In genomic region chr14:62037514-62037913, GRCm38 (mm10) we compare ENCODE assay signal across 32 mouse cellular contexts.
DNase-seq lines count a peak whose midpoint lies in the region; ATAC-seq lines count a peak whose summit lies in the region.
"Had no signal": no experiment of that assay in that cellular context is flagged by ENCODE, and none has a peak within 500 bp of the region (broad histone marks: within the 10 kb centered on the region; RNA-seq: fewer than 3 reads in every experiment).

No protein-coding gene starts in this region.

- no peak overlapping the region for H3K9ac ChIP-seq in embryonic facial prominence, embryonic 11.5 days (replicated peaks; ENCODE audit: low read length)
- H3K9ac ChIP-seq: embryonic facial prominence, embryonic 12.5 days; forebrain, embryonic 15.5 days; heart, embryonic 12.5 days; hindbrain, embryonic 15.5 days; intestine, embryonic 15.5 days; limb, embryonic 13.5 days; liver, embryonic 13.5 days; neural tube, embryonic 15.5 days; stomach, embryonic 15.5 days had no signal

- no peaks in the 10 kb centered on the region for H3K9me3 ChIP-seq in embryonic facial prominence, embryonic 11.5 days (replicated peaks; ENCODE audit: control insufficient read depth, low read length)
- no peaks in the 10 kb centered on the region for H3K9me3 ChIP-seq in embryonic facial prominence, embryonic 10.5 days
- H3K9me3 ChIP-seq: embryonic facial prominence, embryonic 12.5 days; forebrain, embryonic 10.5 days; forebrain, embryonic 15.5 days; heart, embryonic 12.5 days; hindbrain, embryonic 10.5 days; hindbrain, embryonic 15.5 days; intestine, embryonic 15.5 days; limb, embryonic 13.5 days; liver, embryonic 13.5 days; neural tube, embryonic 15.5 days; stomach, embryonic 15.5 days had no signal

- no peak overlapping the region for H3K4me3 ChIP-seq in embryonic facial prominence, embryonic 11.5 days (ENCODE audit: low read depth, low read length)
- no peak overlapping the region for H3K4me3 ChIP-seq in embryonic facial prominence, embryonic 10.5 days
- H3K4me3 ChIP-seq in macrophage (ENCODE audit: inconsistent target) = no peak overlapping the region
- H3K4me3 ChIP-seq: embryonic facial prominence, embryonic 12.5 days; forebrain, embryonic 10.5 days; forebrain, embryonic 15.5 days; heart, embryonic 12.5 days; hindbrain, embryonic 10.5 days; hindbrain, embryonic 15.5 days; intestine, embryonic 15.5 days; layer of hippocampus, adult 2 months; left cerebral cortex, adult 2 months; limb, embryonic 13.5 days; liver, embryonic 13.5 days; neural tube, embryonic 15.5 days; stomach, embryonic 15.5 days had no signal

- no peaks in the 10 kb centered on the region for H3K79me2 ChIP-seq in macrophage (ENCODE audit: inconsistent target)

- H3K4me1 ChIP-seq in embryonic facial prominence, embryonic 11.5 days (ENCODE audit: control insufficient read depth, insufficient read depth, low read length) = no peaks in the 10 kb centered on the region
- H3K4me1 ChIP-seq in embryonic facial prominence, embryonic 10.5 days = peaks cover 14% of the 10 kb centered on the region
- H3K4me1 ChIP-seq: heart, embryonic 12.5 days; hindbrain, embryonic 15.5 days; intestine, embryonic 15.5 days; liver, embryonic 13.5 days; stomach, embryonic 15.5 days had no signal

- H3K4me2 ChIP-seq in embryonic facial prominence, embryonic 11.5 days (ENCODE audit: low read depth, low read length) = no peak overlapping the region
- H3K4me2 ChIP-seq: embryonic facial prominence, embryonic 12.5 days; forebrain, embryonic 15.5 days; heart, embryonic 12.5 days; hindbrain, embryonic 15.5 days; intestine, embryonic 15.5 days; limb, embryonic 13.5 days; liver, embryonic 13.5 days; neural tube, embryonic 15.5 days; stomach, embryonic 15.5 days had no signal

- WGBS in embryonic facial prominence, embryonic 11.5 days = 59% methylated on average over 1 of the region's 1 CpGs
- WGBS in embryonic facial prominence, embryonic 10.5 days = 85% methylated on average over 1 of the region's 1 CpGs
- WGBS in macrophage (ENCODE audit: missing documents) = 75% methylated on average over 1 of the region's 1 CpGs

- no peaks in the 10 kb centered on the region for H3K27me3 ChIP-seq in embryonic facial prominence, embryonic 11.5 days (ENCODE audit: control insufficient read depth, insufficient read depth, low read length)
- no peaks in the 10 kb centered on the region for H3K27me3 ChIP-seq in embryonic facial prominence, embryonic 10.5 days (replicated peaks; ENCODE audit: low read depth, poor library complexity, severe bottlenecking)
- H3K27me3 ChIP-seq: embryonic facial prominence, embryonic 12.5 days; forebrain, embryonic 15.5 days; hindbrain, embryonic 15.5 days; intestine, embryonic 15.5 days; limb, embryonic 13.5 days; liver, embryonic 13.5 days; neural tube, embryonic 15.5 days; stomach, embryonic 15.5 days had no signal

- peak; percentile 18 for DNase-seq in embryonic facial prominence, embryonic 11.5 days (ENCODE audit: low spot score)
- DNase-seq in embryonic facial prominence, embryonic 10.5 days (ENCODE audit: low spot score) = no peak
- DNase-seq in urinary bladder, postnatal 14 days (ENCODE audit: low spot score) = peak; percentile 31
- DNase-seq in urinary bladder, postnatal 4 days (ENCODE audit: low spot score in 2 of 2) = no peak
- DNase-seq in R1 (ENCODE audit: low read depth, low spot score) = peak; percentile 89
- DNase-seq in frontal cortex, postnatal 10 days (ENCODE audit: low spot score in 2 of 2) = no peak
- DNase-seq in right cerebral cortex, postnatal 10 days (ENCODE audit: low spot score in 2 of 2) = no peak
- DNase-seq: adrenal gland, postnatal 25 days; cerebellum, adult 18-20 months; cerebellum, postnatal 25 days; gastrocnemius, postnatal 10 days; kidney, adult 2 months; kidney, postnatal 36 days; liver, embryonic 13.5 days; lung, adult 2 months; lung, postnatal 10 days; midbrain, embryonic 14.5 days; retina, postnatal 1 day; right cerebral cortex, postnatal 25 days had no signal

- H3K27ac ChIP-seq in embryonic facial prominence, embryonic 11.5 days (replicated peaks; ENCODE audit: low read depth, low read length) = no peak overlapping the region
- H3K27ac ChIP-seq in embryonic facial prominence, embryonic 10.5 days (replicated peaks) = no peak overlapping the region
- peak overlapping the region; percentile 10; the same call in 1 of the 2 replicates for H3K27ac ChIP-seq in macrophage
- H3K27ac ChIP-seq: forebrain, embryonic 10.5 days; forebrain, embryonic 15.5 days; hindbrain, embryonic 10.5 days; hindbrain, embryonic 15.5 days; intestine, embryonic 15.5 days; layer of hippocampus, adult 2 months; left cerebral cortex, adult 2 months; limb, embryonic 13.5 days; liver, embryonic 13.5 days; neural tube, embryonic 15.5 days; stomach, embryonic 15.5 days had no signal

- H3K36me3 ChIP-seq in embryonic facial prominence, embryonic 11.5 days (replicated peaks; ENCODE audit: control insufficient read depth, insufficient read depth, low read depth, low read length) = no peaks in the 10 kb centered on the region
- H3K36me3 ChIP-seq in embryonic facial prominence, embryonic 10.5 days (replicated peaks) = no peaks in the 10 kb centered on the region
- no peaks in the 10 kb centered on the region for H3K36me3 ChIP-seq in macrophage (ENCODE audit: inconsistent target)
- H3K36me3 ChIP-seq: embryonic facial prominence, embryonic 12.5 days; forebrain, embryonic 10.5 days; forebrain, embryonic 15.5 days; heart, embryonic 12.5 days; hindbrain, embryonic 10.5 days; hindbrain, embryonic 15.5 days; intestine, embryonic 15.5 days; limb, embryonic 13.5 days; liver, embryonic 13.5 days; neural tube, embryonic 15.5 days; stomach, embryonic 15.5 days had no signal

- no peak for ATAC-seq in embryonic facial prominence, embryonic 11.5 days (replicated peaks; ENCODE audit: insufficient number of reproducible peaks, low FRiP score, low TSS enrichment, low read depth)
- ATAC-seq: forebrain, embryonic 15.5 days; intestine, embryonic 15.5 days had no signal

Comparison
In these comparisons a context has a peak if more than half of its experiments do, and no peak if none do; other contexts are left out.
1. DNase-seq: peak in embryonic facial prominence, embryonic 11.5 days (single experiment), urinary bladder, postnatal 14 days (single experiment) and R1 (single experiment); none in embryonic facial prominence, embryonic 10.5 days (single experiment), urinary bladder, postnatal 4 days (0 of 2), frontal cortex, postnatal 10 days (0 of 2) and right cerebral cortex, postnatal 10 days (0 of 2).